Mouse (Mus musculus) hindbrain, embryonic 15.5 days (tissue): Measurements from ENCODE around the gene H2-Q10. TPM values are rescaled to one million over a fixed set of nuclear protein-coding genes. Genes with fewer than 3 reads are reported as not detected.
"Not testable (repeated sequence)": the region's sequence is repeated elsewhere in the genome, so short reads cannot be mapped to it uniquely, and the experiment has no call there.

ENCODE experiments used
- ATAC-seq: fragments of 200-750 bp; cut with Nextera tagmentation; 2 replicates; pipeline ENCODE4 v1.8.0; 2017; ENCODE audit warnings: low read depth, moderate number of reproducible peaks, moderate TSS enrichment; ENCODE audit not compliant: low FRiP score
- H3K27ac ChIP-seq: fragments of 300-500 bp; sonication (generic); replicated peaks from 2 replicates; pipeline ENCODE4 v1.5.1; 2015; ENCODE audit warnings: mild to moderate bottlenecking, inconsistent platforms
- H3K27me3 ChIP-seq: fragments of 300-500 bp; sonication (generic); 2 replicates; pipeline ENCODE4 v1.6.1; 2015; ENCODE audit warnings: control low read depth, inconsistent platforms
- H3K36me3 ChIP-seq: fragments of 300-500 bp; sonication (generic); 2 replicates; pipeline ENCODE4 v1.6.1; 2015; ENCODE audit warnings: control low read depth, inconsistent platforms
- H3K4me1 ChIP-seq: fragments of 300-500 bp; sonication (generic); replicated peaks from 2 replicates; pipeline ENCODE4 v1.6.1; 2015; ENCODE audit warnings: control low read depth, inconsistent platforms
- H3K4me2 ChIP-seq: fragments of 300-500 bp; sonication (generic); 2 replicates; pipeline ENCODE4 v1.6.1; 2015; ENCODE audit warnings: moderate library complexity, mild to moderate bottlenecking, inconsistent platforms
- H3K4me3 ChIP-seq: fragments of 300-500 bp; sonication (generic); 2 replicates; pipeline ENCODE4 v1.5.1; 2015; ENCODE audit warnings: mild to moderate bottlenecking, inconsistent platforms
- H3K9ac ChIP-seq: fragments of 300-500 bp; sonication (generic); 2 replicates; pipeline ENCODE4 v1.6.1; 2015; ENCODE audit warnings: inconsistent platforms
- H3K9me3 ChIP-seq: fragments of 300-500 bp; sonication (generic); 2 replicates; pipeline ENCODE4 v1.6.1; 2016; ENCODE audit warnings: control low read depth, inconsistent platforms
- WGBS: fragments of 180-500 bp; shearing (Covaris S2); methylation state at CpG from one replicate; pipeline ENCODE4 v1.1.7; 2015; 5-methylcytosine and 5-hydroxymethylcytosine counted together
- polyA plus RNA-seq: library from polyadenylated mRNA; unstranded; fragments of >200 nt; fragmentation: Nextera tagmentation; extraction: Ambion mirVana; gene quantifications from 2 replicates; pipeline ENCODE4 v1.2.1, GENCODE M21; 2015

Gene H2-Q10
- polyA plus RNA-seq, 1 experiment from 2014 or later: 0.78 TPM

GRCm38 (mm10) chr17:35468936-35469335 is 953 bp upstream of the H2-Q10 start:
- H3K4me3 ChIP-seq, H3K36me3 ChIP-seq, H3K4me2 ChIP-seq, H3K9ac ChIP-seq, H3K27ac ChIP-seq, ATAC-seq, H3K9me3 ChIP-seq: not testable (repeated sequence)
- WGBS: 67% methylated on average over 3 of the region's 3 CpGs
- Histone ChIP-seq H3K27me3 (peaks cover 26% of the 10 kb centered on the region), H3K4me1 (peaks cover 11% of the 10 kb centered on the region)

DNA sequence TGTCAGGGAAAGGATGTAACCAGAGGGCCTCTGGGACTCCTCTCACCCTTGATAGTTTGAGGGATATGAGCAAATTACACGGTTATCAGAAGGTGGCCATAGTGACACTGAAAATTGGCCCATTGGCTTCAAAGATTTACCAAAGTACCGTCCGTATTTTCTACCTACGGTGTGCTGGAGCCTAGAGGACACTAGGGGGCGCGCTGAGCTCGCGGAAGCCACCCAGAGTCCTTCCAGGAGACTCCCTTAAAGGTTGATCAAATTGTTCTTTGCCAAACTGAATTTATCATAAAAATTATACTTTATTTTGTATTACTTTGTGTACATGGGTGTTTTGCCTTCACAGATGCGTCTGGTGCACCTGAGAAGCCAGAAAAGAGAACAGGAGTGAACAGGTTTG is 14.2 kb downstream of the H2-Q10 start:
- Histone ChIP-seq H3K9me3 (no peaks in the 10 kb centered on the region), H3K9ac (no peak overlapping the region), H3K4me1 (peaks cover 3% of the 10 kb centered on the region; the same call in 1 of the 2 replicates), H3K27ac (no peak overlapping the region), H3K36me3 (no peaks in the 10 kb centered on the region), H3K4me2 (no peak overlapping the region), H3K4me3 (no peak overlapping the region), H3K27me3 (no peaks in the 10 kb centered on the region)
- peak; percentile 74; the same call in 1 of the 2 replicates for ATAC-seq
- WGBS: 1% methylated on average over 9 of the region's 9 CpGs

- Histone ChIP-seq H3K36me3 (no peaks in the 10 kb centered on the region), H3K27ac (no peak overlapping the region), H3K9me3 (no peaks in the 10 kb centered on the region), H3K9ac (no peak overlapping the region), H3K4me1 (peaks cover 3% of the 10 kb centered on the region; the same call in 1 of the 2 replicates), H3K4me2 (no peak overlapping the region), H3K27me3 (no peaks in the 10 kb centered on the region), H3K4me3 (no peak overlapping the region)
- ATAC-seq: no peak
- 22% methylated on average over 4 of the region's 4 CpGs for WGBS
These were observed 15.8 kb downstream of the H2-Q10 start for GRCm38 (mm10) chr17:35485702-35486101.

GRCm38 (mm10) chr17:35486726-35487125 is 16.8 kb downstream of the H2-Q10 start:
- no peak overlapping the region for H3K27ac ChIP-seq
- H3K9ac ChIP-seq: no peak overlapping the region
- H3K4me2 ChIP-seq: no peak overlapping the region
- no peaks in the 10 kb centered on the region for H3K36me3 ChIP-seq
- H3K4me3 ChIP-seq: no peak overlapping the region
- no peaks in the 10 kb centered on the region for H3K9me3 ChIP-seq
- WGBS: 72% methylated on average over 10 of the region's 10 CpGs
- H3K27me3 ChIP-seq: no peaks in the 10 kb centered on the region
- H3K4me1 ChIP-seq: peaks cover 3% of the 10 kb centered on the region; the same call in 1 of the 2 replicates
- no peak for ATAC-seq

DNA sequence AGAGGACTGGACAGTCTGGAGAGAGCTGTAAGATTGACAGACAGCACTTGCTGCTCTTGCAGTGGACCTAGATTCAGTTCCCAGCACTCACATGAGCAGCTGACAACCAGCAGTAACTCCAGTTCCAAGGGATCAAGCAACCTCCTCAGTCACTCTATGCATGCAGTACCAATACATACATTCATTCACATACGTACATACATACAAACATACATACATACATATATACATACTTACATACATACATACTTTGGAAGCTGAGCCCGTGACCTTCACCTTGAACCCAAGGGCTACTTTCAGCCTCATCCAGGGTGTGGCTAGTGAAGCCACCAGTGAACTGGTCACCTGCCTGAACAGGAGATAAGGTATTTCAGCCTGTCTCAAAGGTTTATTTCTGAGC is 18.2 kb downstream of the H2-Q10 start:
- Histone ChIP-seq H3K4me2 (no peak overlapping the region), H3K4me1 (peaks cover 3% of the 10 kb centered on the region; the same call in 1 of the 2 replicates), H3K9ac (no peak overlapping the region), H3K36me3 (no peaks in the 10 kb centered on the region), H3K4me3 (no peak overlapping the region), H3K27ac (no peak overlapping the region), H3K27me3 (no peaks in the 10 kb centered on the region), H3K9me3 (no peaks in the 10 kb centered on the region)
- ATAC-seq: no peak
- WGBS: 96% methylated on average over 2 of the region's 2 CpGs

GRCm38 (mm10) chr17:35490320-35490719 is 20.4 kb downstream of the H2-Q10 start:
- ATAC-seq: no peak
- H3K27me3 ChIP-seq: no peaks in the 10 kb centered on the region
- peaks cover 3% of the 10 kb centered on the region; the same call in 1 of the 2 replicates for H3K4me1 ChIP-seq
- WGBS: 53% methylated on average over 5 of the region's 5 CpGs
- no peak overlapping the region for H3K4me3 ChIP-seq
- no peak overlapping the region for H3K4me2 ChIP-seq
- H3K9me3 ChIP-seq: no peaks in the 10 kb centered on the region
- no peaks in the 10 kb centered on the region for H3K36me3 ChIP-seq
- H3K9ac ChIP-seq: no peak overlapping the region
- no peak overlapping the region for H3K27ac ChIP-seq

DNA sequence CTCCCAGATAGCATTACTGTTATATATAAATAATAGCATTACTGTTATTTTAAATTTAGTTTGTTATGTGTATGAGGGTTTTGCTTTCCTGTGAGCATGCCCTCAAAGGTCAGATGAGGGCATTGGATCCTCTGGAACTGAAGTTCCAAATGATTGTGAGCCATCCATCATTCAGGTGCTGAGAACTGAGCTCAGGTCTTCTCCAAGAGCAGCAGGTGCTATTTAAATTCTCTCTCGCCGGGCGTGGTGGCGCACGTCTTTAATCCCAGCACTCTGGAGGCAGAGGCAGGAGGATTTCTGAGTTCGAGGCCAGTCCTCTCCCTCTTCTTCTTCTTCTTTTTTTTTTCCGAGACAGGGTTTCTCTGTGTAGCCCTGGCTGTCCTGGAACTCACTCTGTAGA is 27.2 kb downstream of the H2-Q10 start:
- no peak for ATAC-seq
- no peak overlapping the region for H3K4me2 ChIP-seq
- no peak overlapping the region for H3K27ac ChIP-seq
- H3K9ac ChIP-seq: no peak overlapping the region
- no peaks in the 10 kb centered on the region for H3K9me3 ChIP-seq
- H3K4me3 ChIP-seq: no peak overlapping the region
- H3K36me3 ChIP-seq: no peaks in the 10 kb centered on the region
- no peaks in the 10 kb centered on the region for H3K27me3 ChIP-seq
- 0 out of 2 replicates have a peak, but pooled peaks cover under 1% of the 10 kb centered on the region for H3K4me1 ChIP-seq
- WGBS: 96% methylated on average over 7 of the region's 7 CpGs

DNA sequence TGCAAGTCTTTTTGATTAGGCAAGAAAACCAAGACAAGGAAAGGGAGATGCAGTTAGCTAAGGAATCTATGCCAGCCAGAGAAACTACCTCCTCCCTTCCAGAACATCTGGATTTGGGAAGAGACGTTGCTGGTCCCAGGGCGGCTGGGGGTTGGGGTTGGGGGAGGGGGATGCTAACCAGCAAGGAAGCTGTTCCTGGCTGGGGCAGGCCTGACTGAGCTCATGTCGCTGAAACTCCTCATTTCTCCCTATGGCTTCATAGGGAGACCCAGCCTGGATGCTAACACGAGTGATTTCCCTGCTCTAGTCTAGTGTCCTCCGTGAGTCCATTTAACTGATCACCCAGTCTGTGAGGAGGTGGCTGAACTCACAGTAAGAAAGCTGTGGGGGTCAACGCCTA is 32.3 kb downstream of the H2-Q10 start:
- Histone ChIP-seq H3K36me3 (no peaks in the 10 kb centered on the region), H3K27ac (no peak overlapping the region), H3K4me2 (no peak overlapping the region), H3K4me3 (no peak overlapping the region), H3K4me1 (0 out of 2 replicates have a peak, but pooled peaks cover 4% of the 10 kb centered on the region), H3K9me3 (no peaks in the 10 kb centered on the region), H3K9ac (no peak overlapping the region), H3K27me3 (peaks cover 15% of the 10 kb centered on the region)
- 3% methylated on average over 6 of the region's 6 CpGs for WGBS
- no peak for ATAC-seq

DNA sequence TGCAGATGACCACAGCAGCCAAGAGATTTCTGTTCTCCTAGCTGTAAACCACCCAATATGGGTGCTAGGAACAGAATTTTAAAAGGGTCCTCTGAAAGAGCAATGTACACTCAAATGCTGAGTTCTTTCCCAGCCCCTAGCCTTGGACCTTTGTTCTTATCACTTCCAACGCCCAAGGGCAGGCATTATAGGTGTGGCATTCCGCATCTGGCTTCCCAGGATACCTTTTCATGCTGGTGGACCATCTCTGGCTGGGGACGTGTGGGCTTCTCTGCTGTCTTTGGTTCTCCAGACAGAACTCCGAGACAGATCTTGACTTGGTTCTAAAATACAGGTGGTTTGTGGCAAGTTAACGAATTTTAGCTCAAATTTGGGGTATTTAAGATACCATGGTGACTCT is 32.9 kb downstream of the H2-Q10 start:
- 44% methylated on average over 5 of the region's 5 CpGs for WGBS
- Histone ChIP-seq H3K9ac (no peak overlapping the region), H3K4me2 (no peak overlapping the region), H3K4me1 (0 out of 2 replicates have a peak, but pooled peaks cover 4% of the 10 kb centered on the region), H3K36me3 (no peaks in the 10 kb centered on the region), H3K4me3 (no peak overlapping the region), H3K9me3 (no peaks in the 10 kb centered on the region), H3K27me3 (peaks cover 18% of the 10 kb centered on the region), H3K27ac (no peak overlapping the region)
- no peak for ATAC-seq

DNA sequence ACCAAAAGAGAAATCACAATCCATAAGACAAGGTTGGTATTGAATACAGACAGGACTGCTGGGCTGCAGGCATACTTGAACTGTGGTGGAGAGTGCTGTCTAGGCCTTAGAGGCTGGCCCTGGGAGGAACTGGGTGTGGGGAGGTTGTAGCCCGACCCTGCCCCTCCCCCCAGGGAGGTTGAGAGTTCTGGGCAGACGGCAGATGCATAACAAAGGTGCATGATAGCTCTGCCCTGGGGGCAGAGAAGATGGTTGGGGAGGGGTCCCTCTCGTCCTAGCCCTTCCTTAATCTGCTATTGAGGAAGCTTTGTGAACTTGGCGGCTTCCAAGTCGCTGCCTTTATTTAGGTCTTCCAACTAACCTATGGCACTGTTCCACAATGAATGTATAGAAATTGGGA is 34.0 kb downstream of the H2-Q10 start:
- Histone ChIP-seq H3K36me3 (no peaks in the 10 kb centered on the region), H3K4me1 (0 out of 2 replicates have a peak, but pooled peaks cover 4% of the 10 kb centered on the region), H3K9me3 (no peaks in the 10 kb centered on the region), H3K27me3 (peaks cover 21% of the 10 kb centered on the region), H3K4me2 (no peak overlapping the region), H3K4me3 (no peak overlapping the region), H3K27ac (no peak overlapping the region), H3K9ac (no peak overlapping the region)
- 26% methylated on average over 5 of the region's 5 CpGs for WGBS
- no peak for ATAC-seq

GRCm38 (mm10) chr17:35504628-35505481 is 35.0 kb downstream of the H2-Q10 start:
- H3K27ac ChIP-seq: no peak overlapping the region
- peaks cover 25% of the 10 kb centered on the region for H3K27me3 ChIP-seq
- H3K4me2 ChIP-seq: no peak overlapping the region
- ATAC-seq: no peak
- no peak overlapping the region for H3K9ac ChIP-seq
- 18% methylated on average over 8 of the region's 8 CpGs for WGBS
- no peaks in the 10 kb centered on the region for H3K36me3 ChIP-seq
- H3K4me3 ChIP-seq: no peak overlapping the region
- no peaks in the 10 kb centered on the region for H3K9me3 ChIP-seq
- H3K4me1 ChIP-seq: 0 out of 2 replicates have a peak, but pooled peaks cover 4% of the 10 kb centered on the region

- Histone ChIP-seq H3K27ac (no peak within 1 kb of the TSS), H3K4me3 (no peak within 1 kb of the TSS), H3K4me1 (0 out of 2 replicates have a peak, but pooled peaks cover 4% of the 10 kb centered on the region), H3K4me2 (no peak within 1 kb of the TSS), H3K36me3 (no peaks in the 10 kb centered on the region), H3K27me3 (peaks cover 25% of the 10 kb centered on the region), H3K9ac (no peak within 1 kb of the TSS), H3K9me3 (no peaks in the 10 kb centered on the region)
- no peak for ATAC-seq
- WGBS: 26% methylated on average over 13 of the region's 13 CpGs
These were observed 35.9 kb downstream of the H2-Q10 start, which contains the start of gene Pou5f1 for GRCm38 (mm10) chr17:35505776-35506175. TSS of gene Pou5f1 (plus strand) at chr17:35506018.
